Mouse (Mus musculus) heart, embryonic 16.5 days (tissue): ENCODE measurements around the gene Gpd1. TPM values are rescaled to one million over a fixed set of nuclear protein-coding genes. Genes with fewer than 3 reads are reported as not detected.

Experiments used
- ATAC-seq: fragments of 200-750 bp; cut with Nextera tagmentation; replicated peaks from 2 replicates; pipeline ENCODE4 v1.8.0; 2017; ENCODE audit warnings: moderate number of reproducible peaks; ENCODE audit not compliant: insufficient read depth, low FRiP score; ENCODE audit errors: extremely low read depth
- H3K27ac ChIP-seq: fragments of 300-500 bp; sonication (generic); 2 replicates; pipeline ENCODE4 v1.5.1; 2014; ENCODE audit warnings: mild to moderate bottlenecking, low read length, control low read depth, moderate library complexity
- H3K27me3 ChIP-seq: fragments of 300-500 bp; sonication (generic); 2 replicates; pipeline ENCODE4 v1.6.1; 2014; ENCODE audit warnings: low read length, mixed read lengths; ENCODE audit not compliant: control insufficient read depth, insufficient read depth
- H3K36me3 ChIP-seq: fragments of 300-500 bp; sonication (generic); 2 replicates; pipeline ENCODE4 v1.6.1; 2014; ENCODE audit not compliant: control insufficient read depth, insufficient read depth
- H3K4me1 ChIP-seq: fragments of 300-500 bp; sonication (generic); 2 replicates; pipeline ENCODE4 v1.6.1; 2014; ENCODE audit warnings: low read length, mixed read lengths; ENCODE audit not compliant: control insufficient read depth, insufficient read depth
- H3K4me2 ChIP-seq: fragments of 300-500 bp; sonication (generic); 2 replicates; pipeline ENCODE4 v1.6.1; 2014; ENCODE audit warnings: low read depth, mild to moderate bottlenecking, control low read depth, low read length
- H3K4me3 ChIP-seq: fragments of 300-500 bp; sonication (generic); 2 replicates; pipeline ENCODE4 v1.5.1; 2014; ENCODE audit warnings: mild to moderate bottlenecking, control low read depth, low read length
- H3K9ac ChIP-seq: fragments of 300-500 bp; sonication (generic); 2 replicates; pipeline ENCODE4 v1.6.1; 2014; ENCODE audit warnings: low read length, control low read depth
- H3K9me3 ChIP-seq: fragments of 300-500 bp; sonication (generic); replicated peaks from 2 replicates; pipeline ENCODE4 v1.6.1; 2016; ENCODE audit warnings: low read length; ENCODE audit not compliant: control insufficient read depth
- whole genome bisulfite sequencing: fragments of 180-500 bp; shearing (Covaris S2); extraction: QIAGEN DNeasy Blood & Tissue Kit; methylation state at CpG from one replicate; pipeline ENCODE4 v1.1.7; 2014; 5-methylcytosine and 5-hydroxymethylcytosine counted together
- polyA plus RNA-seq: library from polyadenylated mRNA; unstranded; fragments of >200 nt; fragmentation: Nextera tagmentation; extraction: Ambion mirVana; gene quantifications from 2 replicates; pipeline ENCODE4 v1.2.1, GENCODE M21; 2015

Gpd1 gene
- polyA plus RNA-seq, 1 experiment from 2014 or later, result 2.7 TPM

- no peak overlapping the region for H3K9ac ChIP-seq
- H3K36me3 ChIP-seq, result no peaks in the 10 kb centered on the region
- no peaks in the 10 kb centered on the region for H3K9me3 ChIP-seq
- 40% methylated on average over 8 of the region's 8 CpGs for WGBS
- no peak overlapping the region for H3K4me2 ChIP-seq
- H3K27me3 ChIP-seq, result peaks cover 28% of the 10 kb centered on the region
- ATAC-seq, result no peak
- H3K27ac ChIP-seq, result no peak overlapping the region
- H3K4me3 ChIP-seq, result no peak overlapping the region
- no peaks in the 10 kb centered on the region; the same call in 1 of the 2 replicates for H3K4me1 ChIP-seq
Observed at GRCm38 (mm10) chr15:99677089-99677488, 40.2 kb upstream of the Gpd1 start.

- no peak for ATAC-seq
- Histone ChIP-seq H3K4me1 (no peaks in the 10 kb centered on the region; the same call in 1 of the 2 replicates), H3K27ac (no peak overlapping the region), H3K4me3 (no peak overlapping the region), H3K27me3 (peaks cover 17% of the 10 kb centered on the region), H3K36me3 (no peaks in the 10 kb centered on the region), H3K9ac (no peak overlapping the region), H3K4me2 (no peak overlapping the region), H3K9me3 (no peaks in the 10 kb centered on the region)
- WGBS, result 14% methylated on average over 13 of the region's 13 CpGs
Observed at GRCm38 (mm10) chr15:99678063-99678800, 39.1 kb upstream of the Gpd1 start.

- Histone ChIP-seq H3K27ac (no peak overlapping the region), H3K27me3 (peaks cover 11% of the 10 kb centered on the region), H3K4me2 (no peak overlapping the region)
Observed at GRCm38 (mm10) chr15:99679008-99679407, 38.3 kb upstream of the Gpd1 start.

GRCm38 (mm10) chr15:99682880-99683279 is 34.4 kb upstream of the Gpd1 start:
- H3K27me3 ChIP-seq, result peaks cover 3% of the 10 kb centered on the region; the same call in 1 of the 2 replicates
- H3K9ac ChIP-seq, result no peak overlapping the region
- no peak overlapping the region for H3K4me2 ChIP-seq
- no peak for ATAC-seq
- 90% methylated on average over 7 of the region's 7 CpGs for WGBS
- H3K4me3 ChIP-seq, result no peak overlapping the region
- no peaks in the 10 kb centered on the region; the same call in 1 of the 2 replicates for H3K4me1 ChIP-seq
- no peaks in the 10 kb centered on the region for H3K9me3 ChIP-seq
- H3K36me3 ChIP-seq, result no peaks in the 10 kb centered on the region
- H3K27ac ChIP-seq, result no peak overlapping the region

More at GRCm38 (mm10) chr15:99679008-99679407, 38.3 kb upstream of the Gpd1 start:
- Histone ChIP-seq H3K4me3 (no peak overlapping the region), H3K9ac (no peak overlapping the region), H3K36me3 (no peaks in the 10 kb centered on the region), H3K9me3 (no peaks in the 10 kb centered on the region), H3K4me1 (no peaks in the 10 kb centered on the region; the same call in 1 of the 2 replicates)
- no peak for ATAC-seq
- 48% methylated on average over 7 of the region's 7 CpGs for WGBS

GRCm38 (mm10) chr15:99684156-99684555 is 33.2 kb upstream of the Gpd1 start:
- H3K4me2 ChIP-seq, result no peak overlapping the region
- H3K4me3 ChIP-seq, result no peak overlapping the region
- no peak overlapping the region for H3K9ac ChIP-seq
- WGBS, result 90% methylated on average over 5 of the region's 5 CpGs
- H3K9me3 ChIP-seq, result no peaks in the 10 kb centered on the region
- H3K27ac ChIP-seq, result no peak overlapping the region
- peaks cover 3% of the 10 kb centered on the region; the same call in 1 of the 2 replicates for H3K27me3 ChIP-seq
- ATAC-seq, result no peak
- H3K4me1 ChIP-seq, result no peaks in the 10 kb centered on the region
- H3K36me3 ChIP-seq, result no peaks in the 10 kb centered on the region

GRCm38 (mm10) chr15:99688712-99689111 is 28.6 kb upstream of the Gpd1 start:
- no peaks in the 10 kb centered on the region for H3K4me1 ChIP-seq
- no peak overlapping the region for H3K4me2 ChIP-seq
- peaks cover 11% of the 10 kb centered on the region; the same call in 1 of the 2 replicates for H3K27me3 ChIP-seq
- no peak for ATAC-seq
- WGBS, result 5% methylated on average over 4 of the region's 4 CpGs
- H3K4me3 ChIP-seq, result no peak overlapping the region
- no peaks in the 10 kb centered on the region for H3K9me3 ChIP-seq
- no peak overlapping the region for H3K27ac ChIP-seq
- no peak overlapping the region for H3K9ac ChIP-seq
- no peaks in the 10 kb centered on the region for H3K36me3 ChIP-seq

DNA sequence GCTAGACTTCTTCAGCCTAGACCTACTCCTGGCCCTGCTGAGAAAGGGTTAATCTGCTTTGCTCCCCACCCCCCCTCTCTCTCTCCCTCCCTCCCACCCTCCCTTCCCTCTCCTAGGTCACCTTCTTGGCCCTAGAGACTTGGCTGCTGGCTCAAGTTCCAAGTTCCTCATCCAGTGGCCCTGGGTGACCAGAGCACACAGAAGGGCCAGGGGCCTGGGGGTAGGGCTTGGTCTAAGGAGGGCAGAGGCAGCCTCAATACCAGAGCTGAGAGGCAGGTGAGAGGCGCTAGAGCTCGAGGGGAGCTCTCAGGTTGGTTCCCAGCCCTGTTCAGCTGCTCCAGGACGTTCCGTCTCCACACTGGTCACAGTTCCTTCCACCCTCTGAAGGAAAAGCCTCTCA is 26.4 kb upstream of the Gpd1 start:
- Histone ChIP-seq H3K27me3 (peaks cover 11% of the 10 kb centered on the region; the same call in 1 of the 2 replicates), H3K36me3 (no peaks in the 10 kb centered on the region), H3K4me2 (no peak overlapping the region), H3K4me1 (peaks cover 7% of the 10 kb centered on the region), H3K27ac (no peak overlapping the region), H3K9ac (no peak overlapping the region), H3K4me3 (no peak overlapping the region), H3K9me3 (no peaks in the 10 kb centered on the region)
- WGBS, result 24% methylated on average over 4 of the region's 4 CpGs
- ATAC-seq, result no peak

DNA sequence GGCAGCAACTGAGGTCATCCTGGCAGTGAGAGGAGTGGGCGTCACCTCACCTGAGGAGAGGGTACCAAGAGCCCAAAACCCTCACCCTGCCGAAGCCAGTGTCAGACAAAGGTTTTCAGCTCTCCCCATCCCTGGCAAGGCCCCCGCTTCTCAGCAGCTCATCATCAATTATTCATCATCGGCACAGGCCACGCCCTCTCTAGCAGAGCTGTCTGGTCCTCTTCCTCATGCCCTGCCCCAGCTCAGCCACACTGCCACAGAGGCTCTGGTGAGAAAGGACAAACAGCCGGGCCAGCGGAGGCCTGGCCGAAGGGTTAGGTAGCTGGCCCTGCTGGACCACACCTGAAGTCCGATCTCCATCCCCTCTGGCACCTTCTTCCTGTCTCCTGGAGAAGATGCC is 25.3 kb upstream of the Gpd1 start:
- Histone ChIP-seq H3K27me3 (peaks cover 11% of the 10 kb centered on the region; the same call in 1 of the 2 replicates), H3K4me3 (no peak overlapping the region), H3K4me1 (peaks cover 7% of the 10 kb centered on the region), H3K9me3 (no peaks in the 10 kb centered on the region), H3K27ac (no peak overlapping the region), H3K9ac (no peak overlapping the region), H3K36me3 (no peaks in the 10 kb centered on the region), H3K4me2 (no peak overlapping the region)
- WGBS, result 53% methylated on average over 9 of the region's 9 CpGs
- ATAC-seq, result no peak

GRCm38 (mm10) chr15:99697309-99697708 is 20.0 kb upstream of the Gpd1 start:
- H3K9me3 ChIP-seq, result no peaks in the 10 kb centered on the region
- H3K27me3 ChIP-seq, result peaks cover 7% of the 10 kb centered on the region; the same call in 1 of the 2 replicates
- H3K27ac ChIP-seq, result no peak overlapping the region
- no peak for ATAC-seq
- no peak overlapping the region for H3K4me2 ChIP-seq
- peaks cover 19% of the 10 kb centered on the region for H3K4me1 ChIP-seq
- H3K9ac ChIP-seq, result no peak overlapping the region
- H3K4me3 ChIP-seq, result no peak overlapping the region
- WGBS, result 15% methylated on average over 2 of the region's 2 CpGs
- no peaks in the 10 kb centered on the region for H3K36me3 ChIP-seq
